Mouse (Mus musculus): ENCODE measurements around the gene Atp2b2. TPM values are rescaled to one million over a fixed set of nuclear protein-coding genes. Genes with fewer than 3 reads are reported as not detected.

Atp2b2 gene
- polyA plus RNA-seq, 1 experiment: not detected

DNA sequence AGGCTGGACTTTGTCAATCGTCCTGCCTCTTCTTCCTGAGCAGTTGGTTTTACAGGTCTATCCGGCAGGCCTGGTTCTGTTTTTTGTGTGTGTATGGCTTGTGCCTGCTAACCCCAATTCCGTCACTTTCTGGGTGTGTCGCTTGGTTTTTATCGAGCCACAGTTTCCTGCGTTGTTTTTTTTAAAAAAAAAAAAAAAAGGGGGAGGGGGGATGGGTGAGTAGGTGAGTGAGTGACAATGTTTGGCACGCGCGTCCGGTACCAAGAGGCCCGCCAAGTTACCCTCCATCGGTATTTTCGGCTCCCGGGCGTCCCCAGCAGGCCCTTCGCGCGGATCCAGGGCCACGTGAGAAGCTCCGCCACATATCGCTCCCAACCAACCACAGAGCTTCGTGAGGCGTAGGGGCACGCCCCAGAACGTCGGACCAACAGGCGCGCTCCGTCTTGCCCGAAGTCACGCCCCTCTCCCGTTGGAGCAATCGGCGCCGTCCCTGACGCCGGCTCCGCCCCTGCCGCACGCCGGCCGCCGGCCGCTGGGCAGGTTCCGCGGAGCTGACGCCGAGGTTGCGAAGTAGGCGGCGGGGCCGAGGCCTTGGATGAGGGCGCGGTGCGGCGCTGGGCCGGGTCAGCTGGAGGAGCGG, 345.7 kb downstream of the Atp2b2 start, which contains the start of gene Tatdn2:
TSS of gene Tatdn2 (plus strand) at position 469 of the 640 bp plus-strand sequence.
- peaks cover 7% of the 10 kb centered on the region; the same call in 1 of the 2 replicates for H3K4me1 ChIP-seq (ENCODE audit: control insufficient read depth, insufficient read depth, low read length)
- peak within 1 kb of the TSS; percentile 94 for H3K27ac ChIP-seq (ENCODE audit: insufficient read depth, low read length)
- H3K4me3 ChIP-seq (ENCODE audit: insufficient read depth, low read length): peak within 1 kb of the TSS; percentile 89
- peak; percentile 85 for TF ChIP-seq POLR2A (IDR thresholded peaks at IDR 0.05; ENCODE audit: low read depth, low read length)
- no peak for TF ChIP-seq CTCF (IDR thresholded peaks at IDR 0.05; ENCODE audit: borderline replicate concordance, insufficient read depth, low read length)

DNA sequence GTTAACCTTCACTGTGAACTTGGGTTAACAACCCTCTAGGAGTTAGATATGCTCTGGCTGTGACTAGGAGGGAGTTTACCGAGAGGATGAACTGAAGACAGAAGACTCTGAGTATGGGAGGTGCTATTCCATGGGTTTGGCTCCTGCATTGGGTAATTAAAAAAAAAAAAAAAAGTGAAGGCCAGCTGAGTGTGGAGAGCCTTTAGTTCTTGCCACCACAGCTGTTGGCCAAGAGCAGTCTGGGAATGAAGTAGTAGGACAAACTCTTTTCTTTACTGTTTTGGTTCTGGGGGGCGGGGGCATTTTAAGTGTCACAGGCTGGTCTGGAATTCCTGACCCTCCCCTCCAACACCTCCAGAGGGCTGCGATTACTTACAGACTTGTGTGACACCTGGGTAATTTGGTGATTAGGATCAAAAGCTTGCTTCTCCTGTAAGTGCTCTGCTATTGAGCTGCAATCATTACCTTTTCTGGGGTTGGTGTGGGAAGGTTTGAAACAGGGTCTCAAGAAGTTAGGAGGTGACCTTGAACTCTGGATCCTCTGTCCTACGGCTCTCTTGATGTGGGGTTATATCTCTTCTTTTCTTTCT, 346.6 kb downstream of the Atp2b2 start:
- peaks cover 7% of the 10 kb centered on the region; the same call in 1 of the 2 replicates for H3K4me1 ChIP-seq (ENCODE audit: control insufficient read depth, insufficient read depth, low read length)
- no peak; the same call in 1 of the 2 replicates for TF ChIP-seq POLR2A (IDR thresholded peaks at IDR 0.05; ENCODE audit: low read depth, low read length)
- no peak for TF ChIP-seq CTCF (IDR thresholded peaks at IDR 0.05; ENCODE audit: borderline replicate concordance, insufficient read depth, low read length)
- peak overlapping the region; percentile 6; the same call in 1 of the 2 replicates for H3K4me3 ChIP-seq (ENCODE audit: insufficient read depth, low read length)

DNA sequence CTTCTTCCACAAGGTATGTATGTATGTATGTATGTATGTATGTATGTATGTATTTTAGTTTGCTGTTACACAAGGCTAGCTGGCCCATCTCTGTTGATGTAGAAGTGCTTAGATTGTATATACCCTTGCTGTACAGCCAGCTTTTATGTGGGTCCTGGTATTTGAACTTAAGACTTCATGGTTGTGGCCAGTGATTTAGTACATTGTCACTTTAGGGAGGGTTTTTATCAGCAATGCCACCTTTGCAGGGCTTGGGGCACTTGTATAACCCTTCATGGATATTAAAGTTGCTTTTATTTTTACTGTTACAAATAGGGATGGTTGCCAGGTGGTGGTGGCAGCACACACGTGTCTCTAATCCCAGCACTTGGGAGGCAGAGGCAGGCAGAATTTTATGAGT, 347.2 kb downstream of the Atp2b2 start:
- H3K4me1 ChIP-seq (ENCODE audit: control insufficient read depth, insufficient read depth, low read length): peaks cover 7% of the 10 kb centered on the region; the same call in 1 of the 2 replicates
- H3K4me3 ChIP-seq (ENCODE audit: insufficient read depth, low read length): no peak overlapping the region
- peak overlapping the region; percentile 94; the same call in 1 of the 2 replicates for H3K27ac ChIP-seq (ENCODE audit: insufficient read depth, low read length)
- TF ChIP-seq POLR2A (IDR thresholded peaks at IDR 0.05; ENCODE audit: low read depth, low read length): no peak
- no peak for TF ChIP-seq CTCF (IDR thresholded peaks at IDR 0.05; ENCODE audit: borderline replicate concordance, insufficient read depth, low read length)

More for the DNA sequence above, 346.6 kb downstream of the Atp2b2 start:
- H3K27ac ChIP-seq (ENCODE audit: insufficient read depth, low read length): peak overlapping the region; percentile 94

Other genes starting within 250 kb of the Atp2b2 start
- gene Slc6a11, start 88.6 kb upstream of the Atp2b2 start, polyA plus RNA-seq (2011; ENCODE audit: insufficient read length, low read depth, missing spikeins): not detected in 2 replicates
- not detected in 2 replicates for gene Slc6a1, start 240.0 kb upstream of the Atp2b2 start, polyA plus RNA-seq (2011; ENCODE audit: insufficient read length, low read depth, missing spikeins)

All from embryonic fibroblast, embryonic 13.5 days (primary cell).